Mouse (Mus musculus): ENCODE measurements around the gene Cadm1. TPM values are rescaled to one million over a fixed set of nuclear protein-coding genes. Genes with fewer than 3 reads are reported as not detected.

The Cadm1 gene
- polyA plus RNA-seq, 1 experiment, result 6.0 TPM

DNA sequence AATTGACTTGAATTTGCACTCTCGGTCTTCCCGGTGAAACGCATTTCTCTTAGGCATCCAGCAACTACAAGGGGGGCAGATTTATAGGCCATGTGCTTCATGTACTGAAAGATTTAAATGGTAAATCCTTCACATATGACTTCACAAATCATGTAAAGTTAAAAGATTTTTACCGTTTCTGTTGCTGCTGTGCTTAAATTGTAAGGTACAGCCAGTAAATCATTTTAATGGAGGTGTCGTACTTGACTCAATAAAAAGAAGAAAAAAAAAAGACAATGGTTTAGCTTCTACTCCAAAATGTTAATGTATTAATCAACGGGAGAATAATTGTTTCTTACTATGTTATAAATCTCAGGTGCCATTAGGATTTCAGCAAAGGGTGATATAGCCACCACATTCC lies 317.0 kb downstream of the Cadm1 start:
- 42% methylated on average over 6 of the region's 6 CpGs for WGBS
- Histone ChIP-seq H3K4me1 (ENCODE audit: control insufficient read depth, insufficient read depth, low read length) (no peaks in the 10 kb centered on the region), H3K36me3 (ENCODE audit: control insufficient read depth, insufficient read depth, low read length) (no peaks in the 10 kb centered on the region), H3K27me3 (replicated peaks; ENCODE audit: control insufficient read depth, insufficient read depth, low read length) (no peaks in the 10 kb centered on the region), H3K27ac (ENCODE audit: insufficient read depth, low read depth, low read length) (no peak overlapping the region), H3K4me3 (ENCODE audit: insufficient read depth, low read depth, low read length) (no peak overlapping the region)
- TF ChIP-seq POLR2A (IDR thresholded peaks at IDR 0.05; ENCODE audit: low read depth, low read length), result no peak
- TF ChIP-seq CTCF (conservative IDR thresholded peaks at IDR 0.05; ENCODE audit: insufficient read depth, insufficient read length, low read depth, low read length), result no peak
- DNase-seq, result no peak

DNA sequence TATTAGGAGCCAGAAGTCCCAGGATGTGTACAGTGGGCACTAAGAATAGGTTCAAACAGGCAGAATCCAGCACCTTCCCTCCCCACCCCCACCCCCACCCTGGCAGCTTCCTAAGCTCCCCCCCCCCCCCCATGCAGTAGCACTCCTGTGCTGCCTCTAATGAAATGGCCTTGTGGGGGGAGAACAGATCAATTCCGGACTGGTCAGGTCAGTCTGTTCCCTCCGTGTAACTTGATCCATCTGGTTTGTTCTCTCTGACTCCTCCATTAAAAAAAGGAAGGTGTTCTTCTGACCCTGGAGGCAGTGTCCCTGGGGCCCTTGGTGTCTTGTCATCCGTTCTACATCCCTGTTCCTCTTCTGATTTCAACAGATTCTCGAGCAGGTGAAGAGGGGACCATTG lies 317.8 kb downstream of the Cadm1 start:
- H3K27ac ChIP-seq (ENCODE audit: insufficient read depth, low read depth, low read length), result no peak overlapping the region
- WGBS, result 17% methylated on average over 4 of the region's 4 CpGs
- TF ChIP-seq POLR2A (IDR thresholded peaks at IDR 0.05; ENCODE audit: low read depth, low read length) (no peak), CTCF (conservative IDR thresholded peaks at IDR 0.05; ENCODE audit: insufficient read depth, insufficient read length, low read depth, low read length) (no peak)
- DNase-seq, result no peak
- no peaks in the 10 kb centered on the region for H3K4me1 ChIP-seq (ENCODE audit: control insufficient read depth, insufficient read depth, low read length)
- H3K27me3 ChIP-seq (replicated peaks; ENCODE audit: control insufficient read depth, insufficient read depth, low read length), result no peaks in the 10 kb centered on the region
- no peaks in the 10 kb centered on the region for H3K36me3 ChIP-seq (ENCODE audit: control insufficient read depth, insufficient read depth, low read length)
- H3K4me3 ChIP-seq (ENCODE audit: insufficient read depth, low read depth, low read length), result no peak overlapping the region

DNA sequence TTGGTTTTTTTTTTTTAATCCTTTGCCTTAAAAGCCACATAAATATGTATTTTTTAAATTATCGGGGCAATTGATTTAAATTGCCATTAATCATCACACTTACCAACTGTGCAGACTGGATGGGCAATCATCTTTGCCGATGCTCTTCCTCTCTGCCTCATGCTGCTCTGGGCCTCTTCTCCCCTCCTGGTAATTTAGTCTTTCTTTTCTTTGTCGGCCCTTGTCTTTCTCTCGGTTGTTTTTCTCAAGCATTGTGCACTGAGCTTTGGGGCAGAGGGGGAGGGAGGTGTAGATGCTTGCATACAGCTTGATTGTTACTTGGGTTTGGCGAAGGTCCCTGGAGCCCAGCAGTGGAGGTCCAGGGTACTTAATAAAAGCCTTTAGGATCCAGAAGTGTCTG lies 318.8 kb downstream of the Cadm1 start:
- Histone ChIP-seq H3K27me3 (replicated peaks; ENCODE audit: control insufficient read depth, insufficient read depth, low read length) (no peaks in the 10 kb centered on the region), H3K4me1 (ENCODE audit: control insufficient read depth, insufficient read depth, low read length) (no peaks in the 10 kb centered on the region), H3K4me3 (ENCODE audit: insufficient read depth, low read depth, low read length) (no peak overlapping the region), H3K36me3 (ENCODE audit: control insufficient read depth, insufficient read depth, low read length) (no peaks in the 10 kb centered on the region), H3K27ac (ENCODE audit: insufficient read depth, low read depth, low read length) (no peak overlapping the region)
- no peak for DNase-seq
- 73% methylated on average over 5 of the region's 5 CpGs for WGBS
- TF ChIP-seq POLR2A (IDR thresholded peaks at IDR 0.05; ENCODE audit: low read depth, low read length) (no peak), CTCF (conservative IDR thresholded peaks at IDR 0.05; ENCODE audit: insufficient read depth, insufficient read length, low read depth, low read length) (no peak)

DNA sequence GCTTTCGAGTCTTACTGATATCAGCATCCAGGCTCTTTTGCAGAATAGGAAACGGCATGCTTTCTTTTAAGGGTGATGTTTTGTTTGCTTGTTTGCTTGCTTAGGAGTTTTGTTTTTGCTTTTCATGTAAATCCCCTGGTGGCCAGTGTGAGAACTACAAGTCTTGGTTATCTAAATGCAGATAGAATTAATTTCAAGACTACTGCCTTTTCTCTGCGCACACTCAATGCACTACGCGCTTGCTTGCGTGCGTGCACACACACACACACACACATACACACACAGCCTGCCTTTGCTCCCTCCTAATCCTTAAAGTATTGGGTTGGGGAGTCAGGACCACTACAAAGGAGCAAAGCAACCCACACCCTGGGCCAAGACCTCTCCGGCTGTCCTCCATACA lies 326.3 kb downstream of the Cadm1 start:
- DNase-seq, result peak; percentile 17
- no peaks in the 10 kb centered on the region for H3K27me3 ChIP-seq (replicated peaks; ENCODE audit: control insufficient read depth, insufficient read depth, low read length)
- TF ChIP-seq POLR2A (IDR thresholded peaks at IDR 0.05; ENCODE audit: low read depth, low read length) (no peak), CTCF (conservative IDR thresholded peaks at IDR 0.05; ENCODE audit: insufficient read depth, insufficient read length, low read depth, low read length) (no peak)
- H3K27ac ChIP-seq (ENCODE audit: insufficient read depth, low read depth, low read length), result no peak overlapping the region
- H3K36me3 ChIP-seq (ENCODE audit: control insufficient read depth, insufficient read depth, low read length), result no peaks in the 10 kb centered on the region
- 49% methylated on average over 8 of the region's 8 CpGs for WGBS
- no peaks in the 10 kb centered on the region for H3K4me1 ChIP-seq (ENCODE audit: control insufficient read depth, insufficient read depth, low read length)
- H3K4me3 ChIP-seq (ENCODE audit: insufficient read depth, low read depth, low read length), result no peak overlapping the region

- H3K4me3 ChIP-seq (ENCODE audit: insufficient read depth, low read depth, low read length), result no peak overlapping the region
- DNase-seq, result no peak
- TF ChIP-seq CTCF (conservative IDR thresholded peaks at IDR 0.05; ENCODE audit: insufficient read depth, insufficient read length, low read depth, low read length), result no peak
- TF ChIP-seq POLR2A (IDR thresholded peaks at IDR 0.05; ENCODE audit: low read depth, low read length), result no peak
- no peaks in the 10 kb centered on the region for H3K4me1 ChIP-seq (ENCODE audit: control insufficient read depth, insufficient read depth, low read length)
- 68% methylated on average over 7 of the region's 7 CpGs for WGBS
- no peak overlapping the region for H3K27ac ChIP-seq (ENCODE audit: insufficient read depth, low read depth, low read length)
- no peaks in the 10 kb centered on the region for H3K36me3 ChIP-seq (ENCODE audit: control insufficient read depth, insufficient read depth, low read length)
- H3K27me3 ChIP-seq (replicated peaks; ENCODE audit: control insufficient read depth, insufficient read depth, low read length), result no peaks in the 10 kb centered on the region
These were observed 327.3 kb downstream of the Cadm1 start for GRCm38 (mm10) chr9:47857235-47857634.

GRCm38 (mm10) chr9:47858134-47858533 lies 328.2 kb downstream of the Cadm1 start:
- WGBS, result 65% methylated on average over 5 of the region's 5 CpGs

GRCm38 (mm10) chr9:47858778-47859395 lies 328.9 kb downstream of the Cadm1 start:
- DNase-seq, result no peak
- Histone ChIP-seq H3K4me1 (ENCODE audit: control insufficient read depth, insufficient read depth, low read length) (no peaks in the 10 kb centered on the region), H3K36me3 (ENCODE audit: control insufficient read depth, insufficient read depth, low read length) (no peaks in the 10 kb centered on the region), H3K27me3 (replicated peaks; ENCODE audit: control insufficient read depth, insufficient read depth, low read length) (no peaks in the 10 kb centered on the region), H3K27ac (ENCODE audit: insufficient read depth, low read depth, low read length) (no peak overlapping the region), H3K4me3 (ENCODE audit: insufficient read depth, low read depth, low read length) (no peak overlapping the region)
- no peak for TF ChIP-seq POLR2A (IDR thresholded peaks at IDR 0.05; ENCODE audit: low read depth, low read length)
- TF ChIP-seq CTCF (conservative IDR thresholded peaks at IDR 0.05; ENCODE audit: insufficient read depth, insufficient read length, low read depth, low read length), result no peak
- 49% methylated on average over 10 of the region's 10 CpGs for WGBS

More at GRCm38 (mm10) chr9:47858134-47858533, 328.2 kb downstream of the Cadm1 start:
- no peak for DNase-seq
- no peaks in the 10 kb centered on the region for H3K36me3 ChIP-seq (ENCODE audit: control insufficient read depth, insufficient read depth, low read length)
- H3K27me3 ChIP-seq (replicated peaks; ENCODE audit: control insufficient read depth, insufficient read depth, low read length), result no peaks in the 10 kb centered on the region
- no peaks in the 10 kb centered on the region for H3K4me1 ChIP-seq (ENCODE audit: control insufficient read depth, insufficient read depth, low read length)
- TF ChIP-seq CTCF (conservative IDR thresholded peaks at IDR 0.05; ENCODE audit: insufficient read depth, insufficient read length, low read depth, low read length), result no peak
- no peak for TF ChIP-seq POLR2A (IDR thresholded peaks at IDR 0.05; ENCODE audit: low read depth, low read length)
- H3K4me3 ChIP-seq (ENCODE audit: insufficient read depth, low read depth, low read length), result no peak overlapping the region
- no peak overlapping the region for H3K27ac ChIP-seq (ENCODE audit: insufficient read depth, low read depth, low read length)

Measured in kidney, adult 2 months (tissue).